Mouse (Mus musculus) midbrain, embryonic 12.5 days (tissue): ENCODE data around the gene Fggy. TPM values are rescaled to one million over a fixed set of nuclear protein-coding genes. Genes with fewer than 3 reads are reported as not detected.
A peak's percentile ranks its signal among the peaks of the same experiment; 100 is the strongest.

Experiments
- ATAC-seq: fragments of 200-750 bp; cut with Nextera tagmentation; 2 replicates; pipeline ENCODE4 v1.8.0; 2017; ENCODE audit warnings: low read depth, moderate TSS enrichment, moderate library complexity; ENCODE audit not compliant: low FRiP score
- H3K27ac ChIP-seq: fragments of 300-500 bp; sonication (generic); replicated peaks from 2 replicates; pipeline ENCODE4 v1.5.1; 2016; ENCODE audit warnings: mild to moderate bottlenecking
- H3K27me3 ChIP-seq: fragments of 300-500 bp; sonication (generic); 2 replicates; pipeline ENCODE4 v1.6.1; 2016; ENCODE audit warnings: mild to moderate bottlenecking
- H3K36me3 ChIP-seq: fragments of 300-500 bp; sonication (generic); 2 replicates; pipeline ENCODE4 v1.6.1; 2016
- H3K4me1 ChIP-seq: fragments of 300-500 bp; sonication (generic); 2 replicates; pipeline ENCODE4 v1.6.1; 2016
- H3K4me2 ChIP-seq: fragments of 300-500 bp; sonication (generic); replicated peaks from 2 replicates; pipeline ENCODE4 v1.6.1; 2016; ENCODE audit warnings: mild to moderate bottlenecking, moderate library complexity
- H3K4me3 ChIP-seq: fragments of 300-500 bp; sonication (generic); 2 replicates; pipeline ENCODE4 v1.5.1; 2016; ENCODE audit warnings: mild to moderate bottlenecking
- H3K9ac ChIP-seq: fragments of 300-500 bp; sonication (generic); replicated peaks from 2 replicates; pipeline ENCODE4 v1.6.1; 2016; ENCODE audit warnings: mild to moderate bottlenecking, moderate library complexity
- H3K9me3 ChIP-seq: fragments of 300-500 bp; sonication (generic); 2 replicates; pipeline ENCODE4 v1.6.1; 2016; ENCODE audit warnings: mild to moderate bottlenecking
- WGBS: fragments of 180-500 bp; shearing (Covaris S2); methylation state at CpG from one replicate; pipeline ENCODE4 v1.1.7; 2016; 5-methylcytosine and 5-hydroxymethylcytosine counted together
- polyA plus RNA-seq: library from polyadenylated mRNA; unstranded; fragments of >200 nt; fragmentation: Nextera tagmentation; extraction: Ambion mirVana; gene quantifications from 2 replicates; pipeline ENCODE4 v1.2.1, GENCODE M21; 2016

Gene Fggy
- polyA plus RNA-seq, 1 experiment from 2014 or later: 8.5 TPM

DNA sequence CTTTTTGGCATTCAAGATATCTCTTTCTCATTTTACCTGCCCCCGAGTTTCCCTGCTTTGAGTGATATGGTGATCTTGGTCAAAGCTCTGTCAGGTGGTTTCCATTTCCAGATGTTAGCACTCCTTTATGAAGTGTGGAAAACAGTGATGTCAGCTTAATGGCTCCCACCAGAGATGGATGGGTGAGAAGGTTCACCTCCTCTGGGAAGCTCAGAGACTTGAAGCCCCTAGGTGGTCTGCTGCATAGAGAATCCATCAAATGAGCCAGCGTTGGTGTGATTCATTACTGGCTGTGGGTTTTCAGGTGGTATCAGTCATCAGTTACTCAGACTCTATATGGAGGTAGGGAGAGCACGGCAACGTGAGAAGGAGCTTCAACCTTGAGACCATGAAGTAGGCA, 44.5 kb downstream of the Fggy start:
- no peak overlapping the region for H3K4me3 ChIP-seq
- no peak overlapping the region for H3K27ac ChIP-seq
- no peak for ATAC-seq

DNA sequence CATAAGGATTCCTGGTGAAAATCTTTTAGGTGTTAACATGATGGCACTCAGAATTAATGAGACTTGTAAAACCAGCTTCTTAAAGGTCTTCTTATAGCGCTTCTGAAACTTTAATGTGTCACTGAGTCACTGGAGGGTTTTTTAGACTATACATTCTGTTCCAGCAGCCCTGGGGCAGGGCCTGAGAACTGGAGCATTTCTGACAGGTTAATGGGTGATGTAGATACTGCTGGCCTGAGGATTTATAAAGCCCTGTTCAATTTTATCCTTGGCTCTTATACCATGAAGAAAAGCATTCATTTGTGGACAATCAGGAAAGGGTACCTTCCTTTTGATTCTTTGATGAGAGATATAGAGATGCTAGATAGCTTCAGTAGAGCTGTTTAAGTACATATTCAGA, 45.9 kb downstream of the Fggy start:
- ATAC-seq: no peak
- Histone ChIP-seq H3K9ac (no peak overlapping the region), H3K9me3 (no peaks in the 10 kb centered on the region), H3K27ac (no peak overlapping the region), H3K36me3 (no peaks in the 10 kb centered on the region), H3K4me3 (no peak overlapping the region), H3K27me3 (no peaks in the 10 kb centered on the region), H3K4me1 (no peaks in the 10 kb centered on the region), H3K4me2 (no peak overlapping the region)
- WGBS: 83% methylated on average over 1 of the region's 1 CpGs

More for the DNA sequence above, 44.5 kb downstream of the Fggy start:
- Histone ChIP-seq H3K27me3 (no peaks in the 10 kb centered on the region), H3K9me3 (no peaks in the 10 kb centered on the region), H3K4me1 (no peaks in the 10 kb centered on the region), H3K36me3 (no peaks in the 10 kb centered on the region), H3K4me2 (no peak overlapping the region), H3K9ac (no peak overlapping the region)
- WGBS: 88% methylated on average over 4 of the region's 4 CpGs

- WGBS: 96% methylated on average over 1 of the region's 1 CpGs
- H3K27ac ChIP-seq: no peak overlapping the region
- ATAC-seq: no peak
Observed at GRCm38 (mm10) chr4:95610663-95611062, 53.4 kb downstream of the Fggy start.

DNA sequence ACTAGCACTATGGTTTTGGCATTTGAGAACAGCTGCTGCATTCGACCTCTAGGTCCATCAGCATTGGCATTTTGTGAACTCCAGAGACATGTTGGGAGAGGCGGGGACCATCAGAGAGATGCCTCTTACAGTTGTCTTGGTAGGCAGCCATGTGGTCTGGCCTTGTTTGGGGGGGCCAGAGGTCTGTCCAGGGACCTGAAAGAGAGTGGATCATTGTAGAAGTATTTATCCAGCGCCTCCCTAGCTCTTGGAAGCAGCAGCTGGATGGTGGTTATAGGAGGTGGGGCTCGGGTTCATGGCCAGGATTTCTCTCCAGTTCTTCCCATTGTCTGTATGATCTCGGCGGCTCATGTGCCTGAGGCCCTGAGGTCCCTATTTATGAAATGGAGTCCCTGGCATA, 54.1 kb downstream of the Fggy start:
- H3K36me3 ChIP-seq: no peaks in the 10 kb centered on the region
- ATAC-seq: no peak
- H3K27ac ChIP-seq: no peak overlapping the region
- no peak overlapping the region for H3K4me2 ChIP-seq
- no peaks in the 10 kb centered on the region for H3K4me1 ChIP-seq
- no peak overlapping the region for H3K4me3 ChIP-seq
- no peaks in the 10 kb centered on the region for H3K27me3 ChIP-seq
- no peak overlapping the region for H3K9ac ChIP-seq
- WGBS: 87% methylated on average over 6 of the region's 6 CpGs
- H3K9me3 ChIP-seq: no peaks in the 10 kb centered on the region

More at GRCm38 (mm10) chr4:95610663-95611062, 53.4 kb downstream of the Fggy start:
- Histone ChIP-seq H3K4me3 (no peak overlapping the region), H3K36me3 (no peaks in the 10 kb centered on the region), H3K9ac (no peak overlapping the region), H3K4me1 (no peaks in the 10 kb centered on the region), H3K27me3 (no peaks in the 10 kb centered on the region), H3K4me2 (no peak overlapping the region), H3K9me3 (no peaks in the 10 kb centered on the region)

GRCm38 (mm10) chr4:95621046-95621445, 63.7 kb downstream of the Fggy start:
- ATAC-seq: no peak
- Histone ChIP-seq H3K4me2 (no peak overlapping the region), H3K9me3 (no peaks in the 10 kb centered on the region), H3K27me3 (no peaks in the 10 kb centered on the region), H3K9ac (no peak overlapping the region), H3K4me1 (no peaks in the 10 kb centered on the region), H3K4me3 (no peak overlapping the region), H3K36me3 (no peaks in the 10 kb centered on the region), H3K27ac (no peak overlapping the region)
- WGBS: 88% methylated on average over 3 of the region's 3 CpGs

GRCm38 (mm10) chr4:95624696-95625095, 67.4 kb downstream of the Fggy start:
- H3K27ac ChIP-seq: no peak overlapping the region
- H3K4me2 ChIP-seq: no peak overlapping the region
- H3K36me3 ChIP-seq: no peaks in the 10 kb centered on the region
- H3K4me3 ChIP-seq: no peak overlapping the region
- H3K27me3 ChIP-seq: no peaks in the 10 kb centered on the region
- WGBS: 91% methylated on average over 3 of the region's 3 CpGs
- H3K9me3 ChIP-seq: no peaks in the 10 kb centered on the region
- H3K9ac ChIP-seq: no peak overlapping the region
- no peaks in the 10 kb centered on the region for H3K4me1 ChIP-seq
- ATAC-seq: no peak

GRCm38 (mm10) chr4:95625651-95626050, 68.3 kb downstream of the Fggy start:
- Histone ChIP-seq H3K4me1 (no peaks in the 10 kb centered on the region), H3K27me3 (no peaks in the 10 kb centered on the region), H3K36me3 (no peaks in the 10 kb centered on the region), H3K4me2 (no peak overlapping the region), H3K9me3 (no peaks in the 10 kb centered on the region), H3K4me3 (no peak overlapping the region), H3K9ac (no peak overlapping the region), H3K27ac (no peak overlapping the region)
- WGBS: 76% methylated on average over 4 of the region's 4 CpGs
- no peak for ATAC-seq

DNA sequence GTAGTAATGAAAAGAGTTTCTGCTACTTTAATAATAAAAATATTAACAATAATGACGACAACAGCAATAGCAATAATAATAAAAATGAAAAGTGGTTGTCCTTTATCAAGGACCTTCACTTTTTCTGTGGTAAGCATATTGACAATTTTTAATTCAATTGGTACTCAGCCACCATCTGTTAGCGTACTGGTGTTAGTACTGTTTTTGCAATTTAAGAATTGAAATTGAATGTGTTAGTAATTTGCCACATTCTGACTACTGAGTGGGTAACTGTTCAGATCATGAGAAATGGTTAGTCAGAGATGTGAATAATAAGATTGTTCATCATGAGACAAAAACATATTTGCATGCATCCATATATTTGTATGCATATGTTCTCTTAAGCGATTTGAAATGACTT, 68.9 kb downstream of the Fggy start:
- H3K36me3 ChIP-seq: no peaks in the 10 kb centered on the region
- no peak overlapping the region for H3K9ac ChIP-seq
- H3K27me3 ChIP-seq: no peaks in the 10 kb centered on the region
- H3K4me1 ChIP-seq: no peaks in the 10 kb centered on the region
- no peak overlapping the region for H3K4me2 ChIP-seq
- no peaks in the 10 kb centered on the region for H3K9me3 ChIP-seq
- WGBS: 92% methylated on average over 3 of the region's 3 CpGs
- no peak for ATAC-seq
- H3K4me3 ChIP-seq: no peak overlapping the region
- H3K27ac ChIP-seq: no peak overlapping the region

- Histone ChIP-seq H3K9ac (no peak overlapping the region), H3K27me3 (no peaks in the 10 kb centered on the region), H3K9me3 (no peaks in the 10 kb centered on the region), H3K4me1 (peaks cover 10% of the 10 kb centered on the region), H3K4me3 (no peak overlapping the region), H3K36me3 (no peaks in the 10 kb centered on the region), H3K4me2 (no peak overlapping the region), H3K27ac (no peak overlapping the region)
- WGBS: 52% methylated on average over 3 of the region's 3 CpGs
- peak; percentile 56; the same call in 1 of the 2 replicates for ATAC-seq
Observed at GRCm38 (mm10) chr4:95634903-95635302, 77.6 kb downstream of the Fggy start.

DNA sequence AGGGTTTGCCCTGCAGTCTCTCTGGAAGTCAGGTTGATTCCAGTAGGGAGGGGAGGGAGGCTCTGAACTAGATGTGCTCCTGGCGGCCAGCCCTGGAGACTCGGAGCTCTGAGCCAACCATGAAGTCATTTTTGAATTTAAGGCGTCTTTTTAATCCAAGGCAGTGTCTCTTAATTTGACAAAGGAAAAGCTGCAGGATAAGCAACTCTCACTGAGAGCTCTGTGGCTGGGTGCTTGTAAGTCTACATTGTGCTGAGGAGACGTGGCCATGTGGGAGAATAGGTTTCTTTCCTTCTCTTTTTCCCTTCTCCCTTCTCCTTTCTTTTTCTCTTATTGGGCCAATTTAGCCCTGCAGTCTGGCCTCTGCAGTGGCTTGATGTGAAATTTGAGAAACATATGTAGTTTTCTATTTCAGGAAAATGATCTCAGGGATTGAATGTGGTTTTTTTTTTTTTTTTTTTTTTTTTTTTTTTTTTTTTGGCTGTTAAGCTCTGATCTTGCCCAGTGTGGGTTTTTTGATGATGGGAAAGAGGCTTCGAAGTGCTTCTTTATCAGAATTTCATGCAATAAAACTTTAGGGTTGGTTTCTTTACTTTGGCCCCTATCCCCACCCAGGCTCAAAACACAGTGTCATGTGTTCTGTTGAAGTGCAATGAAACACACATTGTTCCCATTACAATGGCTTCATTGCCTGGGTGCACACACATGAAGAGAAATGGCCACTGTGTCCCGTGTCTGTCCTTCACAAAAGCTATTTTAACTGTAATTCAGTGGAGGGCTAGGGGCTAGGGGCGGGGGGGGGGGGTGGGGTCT, 79.8 kb downstream of the Fggy start:
- peak; percentile 55; the same call in 1 of the 2 replicates for ATAC-seq
- no peaks in the 10 kb centered on the region for H3K9me3 ChIP-seq
- H3K4me1 ChIP-seq: peaks cover 10% of the 10 kb centered on the region
- H3K4me3 ChIP-seq: no peak overlapping the region
- H3K36me3 ChIP-seq: no peaks in the 10 kb centered on the region
- no peak overlapping the region for H3K9ac ChIP-seq
- H3K27me3 ChIP-seq: no peaks in the 10 kb centered on the region
- H3K27ac ChIP-seq: no peak overlapping the region
- WGBS: 39% methylated on average over 7 of the region's 7 CpGs
- no peak overlapping the region for H3K4me2 ChIP-seq

DNA sequence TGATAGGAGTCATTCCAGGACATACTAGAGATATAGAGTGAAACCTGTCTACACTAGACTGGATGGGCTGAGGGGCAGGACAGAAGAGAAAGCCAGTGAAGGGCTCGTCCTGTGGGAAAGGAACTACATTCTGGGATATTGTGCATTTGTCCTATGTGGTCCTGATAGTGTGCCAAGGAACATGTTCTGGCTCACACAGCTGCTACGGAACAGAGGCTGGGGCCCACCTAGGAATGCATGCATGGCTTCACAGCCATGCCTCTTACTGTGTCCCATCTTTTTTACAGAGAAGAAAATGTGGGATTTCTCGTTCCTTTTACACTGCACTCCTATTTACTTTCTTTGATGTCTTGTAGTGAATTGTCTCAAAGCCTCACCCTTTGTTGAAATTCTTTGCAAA, 80.8 kb downstream of the Fggy start:
- no peak overlapping the region for H3K4me3 ChIP-seq
- ATAC-seq: no peak
- H3K4me1 ChIP-seq: peaks cover 10% of the 10 kb centered on the region
- H3K27me3 ChIP-seq: no peaks in the 10 kb centered on the region
- 58% methylated on average over 3 of the region's 3 CpGs for WGBS
- no peak overlapping the region for H3K4me2 ChIP-seq
- no peaks in the 10 kb centered on the region for H3K9me3 ChIP-seq
- H3K27ac ChIP-seq: no peak overlapping the region
- H3K36me3 ChIP-seq: no peaks in the 10 kb centered on the region
- no peak overlapping the region for H3K9ac ChIP-seq

- Histone ChIP-seq H3K9me3 (no peaks in the 10 kb centered on the region), H3K9ac (no peak overlapping the region), H3K4me3 (no peak overlapping the region), H3K4me2 (no peak overlapping the region), H3K27ac (no peak overlapping the region), H3K36me3 (no peaks in the 10 kb centered on the region), H3K27me3 (no peaks in the 10 kb centered on the region), H3K4me1 (peaks cover 17% of the 10 kb centered on the region)
- no peak for ATAC-seq
- 82% methylated on average over 1 of the region's 1 CpGs for whole genome bisulfite sequencing
Observed at GRCm38 (mm10) chr4:95640831-95641230, 83.5 kb downstream of the Fggy start.

GRCm38 (mm10) chr4:95644048-95644447, 86.7 kb downstream of the Fggy start:
- Histone ChIP-seq H3K4me1 (peaks cover 7% of the 10 kb centered on the region), H3K9ac (no peak overlapping the region), H3K4me2 (no peak overlapping the region), H3K27ac (no peak overlapping the region), H3K27me3 (no peaks in the 10 kb centered on the region), H3K9me3 (no peaks in the 10 kb centered on the region), H3K4me3 (no peak overlapping the region), H3K36me3 (no peaks in the 10 kb centered on the region)
- 0 out of 2 replicates have a peak, but pooled peaks have one; percentile 4 for ATAC-seq
- 26% methylated on average over 5 of the region's 5 CpGs for WGBS
